Mouse (Mus musculus): ENCODE data around the gene Fbxw10. TPM values are rescaled to one million over a fixed set of nuclear protein-coding genes. Genes with fewer than 3 reads are reported as not detected.

Gene Fbxw10
- polyA plus RNA-seq, 1 experiment from 2014 or later = 0.60 TPM

GRCm38 (mm10) chr11:62825222-62826105 lies 21.4 kb upstream of the Fbxw10 start:
- ATAC-seq (ENCODE audit: low read depth) = peak; percentile 42; the same call in 1 of the 2 replicates

GRCm38 (mm10) chr11:62826106-62826733 lies 20.6 kb upstream of the Fbxw10 start:
- 67% methylated on average over 6 of the region's 6 CpGs for WGBS
- no peak overlapping the region for H3K27ac ChIP-seq (replicated peaks; ENCODE audit: low read depth, low read length)
- H3K4me2 ChIP-seq (ENCODE audit: low read depth, low read length) = no peak overlapping the region

More at GRCm38 (mm10) chr11:62825222-62826105, 21.4 kb upstream of the Fbxw10 start:
- H3K4me1 ChIP-seq (ENCODE audit: control insufficient read depth, insufficient read depth, low read length) = peaks cover 21% of the 10 kb centered on the region; the same call in 1 of the 2 replicates
- peak; percentile 31 for DNase-seq (ENCODE audit: low spot score)
- WGBS = 78% methylated on average over 9 of the region's 9 CpGs
- no peaks in the 10 kb centered on the region for H3K27me3 ChIP-seq (replicated peaks; ENCODE audit: control insufficient read depth, insufficient read depth, low read length)
- H3K9ac ChIP-seq (ENCODE audit: low read depth, low read length) = no peak overlapping the region
- no peak overlapping the region for H3K27ac ChIP-seq (replicated peaks; ENCODE audit: low read depth, low read length)
- H3K4me2 ChIP-seq (ENCODE audit: low read depth, low read length) = no peak overlapping the region
- H3K4me3 ChIP-seq (ENCODE audit: low read depth, low read length) = no peak overlapping the region
- no peaks in the 10 kb centered on the region for H3K9me3 ChIP-seq (ENCODE audit: control insufficient read depth, low read length)
- peaks cover 19% of the 10 kb centered on the region; the same call in 1 of the 2 replicates for H3K36me3 ChIP-seq (ENCODE audit: control insufficient read depth, insufficient read depth, low read length)

GRCm38 (mm10) chr11:62827135-62827534 lies 19.7 kb upstream of the Fbxw10 start:
- Histone ChIP-seq H3K4me1 (ENCODE audit: control insufficient read depth, insufficient read depth, low read length) (peaks cover 8% of the 10 kb centered on the region; the same call in 1 of the 2 replicates), H3K4me3 (ENCODE audit: low read depth, low read length) (no peak overlapping the region), H3K4me2 (ENCODE audit: low read depth, low read length) (no peak overlapping the region), H3K9ac (ENCODE audit: low read depth, low read length) (no peak overlapping the region), H3K27ac (replicated peaks; ENCODE audit: low read depth, low read length) (no peak overlapping the region), H3K9me3 (ENCODE audit: control insufficient read depth, low read length) (no peaks in the 10 kb centered on the region), H3K36me3 (ENCODE audit: control insufficient read depth, insufficient read depth, low read length) (peaks cover 30% of the 10 kb centered on the region), H3K27me3 (replicated peaks; ENCODE audit: control insufficient read depth, insufficient read depth, low read length) (no peaks in the 10 kb centered on the region)
- DNase-seq (ENCODE audit: low spot score) = no peak
- WGBS = 90% methylated on average over 4 of the region's 4 CpGs
- ATAC-seq (ENCODE audit: low read depth) = no peak

More at GRCm38 (mm10) chr11:62826106-62826733, 20.6 kb upstream of the Fbxw10 start:
- Histone ChIP-seq H3K9me3 (ENCODE audit: control insufficient read depth, low read length) (no peaks in the 10 kb centered on the region), H3K4me1 (ENCODE audit: control insufficient read depth, insufficient read depth, low read length) (peaks cover 14% of the 10 kb centered on the region; the same call in 1 of the 2 replicates), H3K4me3 (ENCODE audit: low read depth, low read length) (no peak overlapping the region), H3K9ac (ENCODE audit: low read depth, low read length) (no peak overlapping the region), H3K36me3 (ENCODE audit: control insufficient read depth, insufficient read depth, low read length) (peaks cover 23% of the 10 kb centered on the region), H3K27me3 (replicated peaks; ENCODE audit: control insufficient read depth, insufficient read depth, low read length) (no peaks in the 10 kb centered on the region)
- no peak for ATAC-seq (ENCODE audit: low read depth)
- no peak for DNase-seq (ENCODE audit: low spot score)

- no peak overlapping the region for H3K27ac ChIP-seq (replicated peaks; ENCODE audit: low read depth, low read length)
- peaks cover 30% of the 10 kb centered on the region for H3K36me3 ChIP-seq (ENCODE audit: control insufficient read depth, insufficient read depth, low read length)
- H3K4me1 ChIP-seq (ENCODE audit: control insufficient read depth, insufficient read depth, low read length) = 0 out of 2 replicates have a peak, but pooled peaks cover under 1% of the 10 kb centered on the region
- 76% methylated on average over 3 of the region's 3 CpGs for WGBS
- no peaks in the 10 kb centered on the region for H3K9me3 ChIP-seq (ENCODE audit: control insufficient read depth, low read length)
- no peaks in the 10 kb centered on the region for H3K27me3 ChIP-seq (replicated peaks; ENCODE audit: control insufficient read depth, insufficient read depth, low read length)
- ATAC-seq (ENCODE audit: low read depth) (no peak), DNase-seq (ENCODE audit: low spot score) (no peak)
- no peak overlapping the region for H3K4me2 ChIP-seq (ENCODE audit: low read depth, low read length)
- H3K9ac ChIP-seq (ENCODE audit: low read depth, low read length) = no peak overlapping the region
- no peak overlapping the region for H3K4me3 ChIP-seq (ENCODE audit: low read depth, low read length)
These were observed 19.0 kb upstream of the Fbxw10 start for GRCm38 (mm10) chr11:62827911-62828310.

GRCm38 (mm10) chr11:62830387-62830786 lies 16.5 kb upstream of the Fbxw10 start:
- H3K27ac ChIP-seq (replicated peaks; ENCODE audit: low read depth, low read length) = no peak overlapping the region
- H3K27me3 ChIP-seq (replicated peaks; ENCODE audit: control insufficient read depth, insufficient read depth, low read length) = no peaks in the 10 kb centered on the region
- DNase-seq (ENCODE audit: low spot score) (no peak), ATAC-seq (ENCODE audit: low read depth) (no peak)
- 90% methylated on average over 2 of the region's 2 CpGs for WGBS
- H3K36me3 ChIP-seq (ENCODE audit: control insufficient read depth, insufficient read depth, low read length) = peaks cover 25% of the 10 kb centered on the region; the same call in 1 of the 2 replicates
- H3K9ac ChIP-seq (ENCODE audit: low read depth, low read length) = no peak overlapping the region
- H3K4me1 ChIP-seq (ENCODE audit: control insufficient read depth, insufficient read depth, low read length) = no peaks in the 10 kb centered on the region
- H3K4me3 ChIP-seq (ENCODE audit: low read depth, low read length) = no peak overlapping the region
- no peak overlapping the region for H3K4me2 ChIP-seq (ENCODE audit: low read depth, low read length)
- no peaks in the 10 kb centered on the region for H3K9me3 ChIP-seq (ENCODE audit: control insufficient read depth, low read length)

GRCm38 (mm10) chr11:62831906-62832305 lies 15.0 kb upstream of the Fbxw10 start:
- H3K27me3 ChIP-seq (replicated peaks; ENCODE audit: control insufficient read depth, insufficient read depth, low read length) = no peaks in the 10 kb centered on the region
- ATAC-seq (ENCODE audit: low read depth) = no peak
- no peaks in the 10 kb centered on the region for H3K9me3 ChIP-seq (ENCODE audit: control insufficient read depth, low read length)
- H3K27ac ChIP-seq (replicated peaks; ENCODE audit: low read depth, low read length) = no peak overlapping the region
- DNase-seq (ENCODE audit: low spot score) = no peak
- H3K4me2 ChIP-seq (ENCODE audit: low read depth, low read length) = no peak overlapping the region
- no peak overlapping the region for H3K9ac ChIP-seq (ENCODE audit: low read depth, low read length)
- peaks cover 31% of the 10 kb centered on the region; the same call in 1 of the 2 replicates for H3K36me3 ChIP-seq (ENCODE audit: control insufficient read depth, insufficient read depth, low read length)
- no peak overlapping the region for H3K4me3 ChIP-seq (ENCODE audit: low read depth, low read length)
- H3K4me1 ChIP-seq (ENCODE audit: control insufficient read depth, insufficient read depth, low read length) = no peaks in the 10 kb centered on the region

- Histone ChIP-seq H3K9me3 (ENCODE audit: control insufficient read depth, low read length) (no peaks in the 10 kb centered on the region), H3K9ac (ENCODE audit: low read depth, low read length) (no peak overlapping the region), H3K4me1 (ENCODE audit: control insufficient read depth, insufficient read depth, low read length) (peaks cover 15% of the 10 kb centered on the region; the same call in 1 of the 2 replicates), H3K27ac (replicated peaks; ENCODE audit: low read depth, low read length) (no peak overlapping the region), H3K4me2 (ENCODE audit: low read depth, low read length) (no peak overlapping the region), H3K4me3 (ENCODE audit: low read depth, low read length) (no peak overlapping the region), H3K27me3 (replicated peaks; ENCODE audit: control insufficient read depth, insufficient read depth, low read length) (no peaks in the 10 kb centered on the region), H3K36me3 (ENCODE audit: control insufficient read depth, insufficient read depth, low read length) (peaks cover 26% of the 10 kb centered on the region)
- ATAC-seq (ENCODE audit: low read depth) (no peak), DNase-seq (ENCODE audit: low spot score) (no peak)
- WGBS = 79% methylated on average over 5 of the region's 5 CpGs
These were observed 2.3 kb upstream of the Fbxw10 start for GRCm38 (mm10) chr11:62844562-62844961.

GRCm38 (mm10) chr11:62845730-62846129 lies 1.1 kb upstream of the Fbxw10 start:
- peaks cover 16% of the 10 kb centered on the region for H3K36me3 ChIP-seq (ENCODE audit: control insufficient read depth, insufficient read depth, low read length)
- WGBS = 68% methylated on average over 3 of the region's 3 CpGs
- H3K4me3 ChIP-seq (ENCODE audit: low read depth, low read length) = no peak overlapping the region
- peaks cover 15% of the 10 kb centered on the region; the same call in 1 of the 2 replicates for H3K4me1 ChIP-seq (ENCODE audit: control insufficient read depth, insufficient read depth, low read length)
- DNase-seq (ENCODE audit: low spot score) (no peak), ATAC-seq (ENCODE audit: low read depth) (no peak)
- H3K27me3 ChIP-seq (replicated peaks; ENCODE audit: control insufficient read depth, insufficient read depth, low read length) = no peaks in the 10 kb centered on the region
- no peak overlapping the region for H3K9ac ChIP-seq (ENCODE audit: low read depth, low read length)
- no peak overlapping the region for H3K27ac ChIP-seq (replicated peaks; ENCODE audit: low read depth, low read length)
- no peak overlapping the region for H3K4me2 ChIP-seq (ENCODE audit: low read depth, low read length)
- H3K9me3 ChIP-seq (ENCODE audit: control insufficient read depth, low read length) = no peaks in the 10 kb centered on the region
